1 mouse cellular context compared by ENCODE assay signal in the genomic region with DNA sequence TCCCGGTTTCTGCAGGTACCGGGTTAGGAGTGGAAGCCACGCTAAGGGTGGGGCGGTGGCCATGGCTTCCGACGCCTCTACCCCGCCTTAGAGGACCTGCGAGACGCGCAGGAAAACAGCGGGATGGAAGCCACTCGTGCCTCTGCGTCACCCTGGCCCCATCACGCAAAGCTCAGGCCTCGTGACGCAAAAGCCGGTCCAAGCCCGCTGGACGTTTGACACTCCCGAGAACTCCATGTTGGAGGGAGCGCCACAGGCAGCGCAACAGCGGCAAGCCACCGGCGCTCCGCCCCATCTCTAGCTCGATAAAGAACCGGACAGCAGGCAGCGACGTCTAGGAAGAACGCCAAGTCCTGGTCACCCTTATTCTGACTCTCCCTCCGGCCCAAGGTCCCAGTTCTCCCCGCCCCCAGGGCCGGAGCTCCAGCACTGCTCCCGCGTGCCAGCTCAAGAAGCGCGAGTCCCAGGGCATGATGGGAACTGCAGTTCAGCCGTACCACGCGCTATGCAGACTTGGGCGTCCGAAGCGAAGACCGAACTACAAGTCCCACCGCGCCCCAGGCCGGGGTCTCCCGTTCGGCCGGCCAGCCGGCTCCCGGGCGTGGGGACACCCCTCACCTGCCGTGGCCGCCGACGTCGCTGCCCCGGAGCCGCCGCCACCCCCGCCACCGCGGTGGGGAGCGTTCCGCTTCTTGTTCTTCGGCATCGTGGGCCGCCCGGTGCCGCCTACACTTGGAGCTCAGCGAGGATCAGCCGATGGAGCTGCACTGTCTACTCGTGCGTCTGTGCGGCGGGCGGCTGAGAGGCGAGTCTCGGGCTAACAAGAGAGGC.
A peak's percentile ranks its signal among the peaks of the same experiment; 100 is the strongest.
TF ChIP-seq lines count a peak whose summit lies in the region.

No protein-coding gene starts in this region.

TF ChIP-seq in C2C12, 6 proteins besides CTCF, POLR2A, EP300 and RAD21:
- peak; percentile 30 for TF ChIP-seq MAX (IDR thresholded peaks at IDR 0.05)
- no peak for TF ChIP-seq MYOG (IDR thresholded peaks at IDR 0.05; ENCODE audit: control insufficient read depth, extremely low read depth, insufficient read length)
